Mouse (Mus musculus) heart, embryonic 14.5 days (tissue): ENCODE results near the gene Amn1. TPM values are rescaled to one million over a fixed set of nuclear protein-coding genes. Genes with fewer than 3 reads are reported as not detected.

Experiments used
- ATAC-seq: fragments of 200-750 bp; cut with Nextera tagmentation; 2 replicates; pipeline ENCODE4 v1.8.0; 2017; ENCODE audit warnings: low read depth, moderate TSS enrichment; ENCODE audit not compliant: insufficient number of reproducible peaks, insufficient read depth, low FRiP score
- H3K27ac ChIP-seq, 2 experiments: fragments of 200-500 bp in 1 of 2; fragments of 300-500 bp in 1 of 2; sonication (generic) in 1 of 2; replicated peaks in 1 of 2; 2 replicates each; pipeline ENCODE4 v1.5.1; 2012 to 2014; ENCODE audit warnings: low read depth in 2 of 2, low read length in 2 of 2, control low read depth in 1 of 2, mild to moderate bottlenecking in 1 of 2, mixed read lengths in 1 of 2; ENCODE audit not compliant: control insufficient read depth in 1 of 2, insufficient read depth in 1 of 2
- H3K27me3 ChIP-seq: fragments of 300-500 bp; sonication (generic); 2 replicates; pipeline ENCODE4 v1.6.1; 2014; ENCODE audit warnings: mild to moderate bottlenecking, low read length, control low read depth; ENCODE audit not compliant: control insufficient read depth, insufficient read depth
- H3K36me3 ChIP-seq: fragments of 300-500 bp; sonication (generic); 2 replicates; pipeline ENCODE4 v1.6.1; 2014; ENCODE audit warnings: mild to moderate bottlenecking, control low read depth, low read length, mixed read lengths; ENCODE audit not compliant: control insufficient read depth, insufficient read depth
- H3K4me1 ChIP-seq, 2 experiments: fragments of 200-500 bp in 1 of 2; fragments of 300-500 bp in 1 of 2; sonication (generic) in 1 of 2; 2 replicates each; pipeline ENCODE4 v1.6.1; 2012 to 2014; ENCODE audit warnings: low read length in 2 of 2, control low read depth in 1 of 2, mixed read lengths in 1 of 2; ENCODE audit not compliant: control insufficient read depth in 2 of 2, insufficient read depth in 2 of 2
- H3K4me2 ChIP-seq: fragments of 300-500 bp; sonication (generic); 2 replicates; pipeline ENCODE4 v1.6.1; 2014; ENCODE audit warnings: mild to moderate bottlenecking, low read length
- H3K4me3 ChIP-seq, 2 experiments: fragments of 200-500 bp in 1 of 2; fragments of 300-500 bp in 1 of 2; sonication (generic) in 1 of 2; 2 replicates each; pipeline ENCODE4 v1.5.1; 2012 to 2014; ENCODE audit warnings: low read length in 2 of 2, mild to moderate bottlenecking in 2 of 2, control low read depth in 1 of 2, low read depth in 1 of 2, moderate library complexity in 1 of 2; ENCODE audit not compliant: control insufficient read depth in 1 of 2, insufficient read depth in 1 of 2
- H3K9ac ChIP-seq: fragments of 300-500 bp; sonication (generic); 2 replicates; pipeline ENCODE4 v1.6.1; 2014; ENCODE audit warnings: mild to moderate bottlenecking, low read length
- H3K9me3 ChIP-seq: fragments of 300-500 bp; sonication (generic); 2 replicates; pipeline ENCODE4 v1.6.1; 2016; ENCODE audit warnings: low read length, control low read depth; ENCODE audit not compliant: control insufficient read depth
- WGBS: fragments of 180-500 bp; shearing (Covaris S2); extraction: QIAGEN DNeasy Blood & Tissue Kit; methylation state at CpG from one replicate; pipeline ENCODE4 v1.1.7; 2014; 5-methylcytosine and 5-hydroxymethylcytosine counted together
- polyA plus RNA-seq: library from polyadenylated mRNA; unstranded; fragments of >200 nt; fragmentation: Nextera tagmentation; extraction: Ambion mirVana; gene quantifications from 2 replicates; pipeline ENCODE4 v1.2.1, GENCODE M21; 2014

The Amn1 gene
- polyA plus RNA-seq, 1 experiment from 2014 or later, result 27.2 TPM

DNA sequence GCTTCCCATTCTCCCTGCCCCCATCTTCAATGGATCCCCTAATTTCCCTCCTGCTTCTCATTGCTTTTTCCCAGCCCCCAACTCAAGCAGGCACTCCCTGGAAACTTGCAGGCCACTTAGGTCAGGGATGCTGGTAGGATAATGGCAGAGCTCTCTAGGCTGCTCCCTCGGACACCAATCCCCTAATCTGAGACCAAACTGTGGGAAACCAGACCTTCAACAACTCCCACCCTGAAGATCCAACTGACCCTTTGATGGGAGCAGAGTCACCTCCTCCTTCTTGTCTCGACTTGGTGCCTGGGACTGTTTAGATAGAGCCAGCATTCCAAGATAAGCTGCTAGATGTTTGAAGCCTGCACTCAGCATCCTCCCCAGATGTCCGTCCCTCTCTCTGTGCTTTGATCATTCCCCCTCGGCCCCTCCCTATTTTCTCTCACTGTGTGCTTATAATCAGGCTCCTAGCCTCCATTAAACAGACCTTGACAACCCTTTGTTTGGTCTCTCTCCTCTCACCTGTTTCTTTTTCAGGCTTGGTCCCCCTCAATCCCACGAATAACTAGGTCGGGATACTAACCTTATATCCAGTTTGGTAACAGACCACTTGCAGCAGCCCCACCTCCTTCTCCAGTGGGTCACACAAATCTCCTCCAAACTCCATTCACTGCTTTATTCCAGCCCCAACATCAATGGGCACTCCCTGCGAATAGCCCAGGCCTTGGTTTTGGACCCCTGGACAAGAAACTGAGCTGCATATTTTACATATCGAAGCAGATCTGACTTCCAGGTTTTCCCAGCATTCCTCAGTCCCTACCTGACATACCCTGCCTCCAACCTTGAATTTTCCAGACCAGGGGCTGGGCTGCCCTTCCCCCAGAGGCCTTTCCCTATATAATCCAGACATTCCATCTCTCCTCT, 34.1 kb downstream of the Amn1 start:
- ATAC-seq, result no peak
- Histone ChIP-seq H3K4me2 (no peak overlapping the region), H3K36me3 (peaks cover 34% of the 10 kb centered on the region), H3K4me1 (peaks cover 7 to 14% of the 10 kb centered on the region in 2 experiments; a peak in 3 of 4 replicates), H3K9me3 (no peaks in the 10 kb centered on the region), H3K4me3 (no peak overlapping the region), H3K27ac (no peak overlapping the region), H3K9ac (no peak overlapping the region), H3K27me3 (no peaks in the 10 kb centered on the region)
- WGBS, result 16% methylated on average over 8 of the region's 8 CpGs

DNA sequence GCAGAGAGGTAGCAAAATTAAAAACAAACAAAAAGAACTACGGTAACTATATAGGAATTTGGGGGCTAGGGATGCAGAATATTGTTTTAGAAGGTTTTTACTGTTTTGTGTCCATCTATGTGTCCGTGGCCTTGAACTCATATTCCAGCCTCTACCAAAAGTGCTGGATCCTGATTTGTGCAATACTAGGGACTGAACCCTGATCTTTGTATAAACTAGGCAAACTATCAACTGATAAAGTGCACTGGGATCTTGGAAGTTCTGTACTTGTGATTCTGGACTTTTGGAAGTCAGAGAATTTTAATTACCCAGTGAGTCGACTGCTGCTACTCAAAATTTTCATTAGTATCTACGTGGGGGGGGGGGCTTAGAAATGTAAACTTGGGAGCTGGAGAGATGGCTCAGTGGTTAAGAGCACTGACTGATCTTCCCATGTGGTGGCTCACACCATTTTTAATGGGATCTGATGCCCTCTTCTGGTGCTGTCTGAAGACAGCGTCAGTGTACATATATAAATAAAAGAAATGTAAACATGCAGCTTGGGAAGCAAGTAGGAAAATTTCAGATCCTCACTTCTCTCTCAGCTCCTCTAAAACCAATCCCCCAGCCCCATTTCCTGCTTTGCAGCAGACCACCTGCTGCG, 34.9 kb downstream of the Amn1 start:
- Histone ChIP-seq H3K4me3 (no peak overlapping the region), H3K9ac (no peak overlapping the region), H3K9me3 (no peaks in the 10 kb centered on the region), H3K27me3 (no peaks in the 10 kb centered on the region), H3K4me2 (no peak overlapping the region), H3K27ac (no peak overlapping the region), H3K4me1 (peaks cover 7 to 14% of the 10 kb centered on the region in 2 experiments; a peak in 3 of 4 replicates), H3K36me3 (peaks cover 27% of the 10 kb centered on the region)
- ATAC-seq, result no peak
- WGBS, result 33% methylated on average over 6 of the region's 6 CpGs

DNA sequence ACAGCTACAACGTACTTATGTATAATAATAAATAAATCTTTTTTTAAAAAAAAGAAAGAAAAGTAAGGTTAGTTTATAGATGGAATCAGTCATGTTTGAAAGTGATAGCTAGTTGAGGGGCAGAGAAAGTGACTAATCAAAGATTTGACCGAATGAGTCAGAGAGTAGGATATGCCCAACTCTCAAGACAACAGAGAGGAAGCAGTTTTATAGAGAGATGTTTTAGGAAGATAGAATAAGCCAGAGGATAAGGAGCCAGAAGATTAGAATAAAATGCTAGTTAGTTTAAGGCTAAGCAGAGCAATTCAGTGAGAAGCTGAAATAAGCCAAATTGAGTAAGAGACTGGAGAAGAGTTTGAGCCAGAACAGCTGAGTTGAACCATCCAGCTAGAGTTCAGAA, 36.4 kb downstream of the Amn1 start:
- Histone ChIP-seq H3K9ac (no peak overlapping the region), H3K27me3 (no peaks in the 10 kb centered on the region), H3K4me2 (no peak overlapping the region), H3K9me3 (no peaks in the 10 kb centered on the region), H3K4me3 (no peak overlapping the region), H3K36me3 (peaks cover 16% of the 10 kb centered on the region), H3K4me1 (peaks cover 7 to 14% of the 10 kb centered on the region in 2 experiments; a peak in 3 of 4 replicates), H3K27ac (no peak overlapping the region)
- WGBS, result 87% methylated on average over 2 of the region's 2 CpGs
- ATAC-seq, result no peak

DNA sequence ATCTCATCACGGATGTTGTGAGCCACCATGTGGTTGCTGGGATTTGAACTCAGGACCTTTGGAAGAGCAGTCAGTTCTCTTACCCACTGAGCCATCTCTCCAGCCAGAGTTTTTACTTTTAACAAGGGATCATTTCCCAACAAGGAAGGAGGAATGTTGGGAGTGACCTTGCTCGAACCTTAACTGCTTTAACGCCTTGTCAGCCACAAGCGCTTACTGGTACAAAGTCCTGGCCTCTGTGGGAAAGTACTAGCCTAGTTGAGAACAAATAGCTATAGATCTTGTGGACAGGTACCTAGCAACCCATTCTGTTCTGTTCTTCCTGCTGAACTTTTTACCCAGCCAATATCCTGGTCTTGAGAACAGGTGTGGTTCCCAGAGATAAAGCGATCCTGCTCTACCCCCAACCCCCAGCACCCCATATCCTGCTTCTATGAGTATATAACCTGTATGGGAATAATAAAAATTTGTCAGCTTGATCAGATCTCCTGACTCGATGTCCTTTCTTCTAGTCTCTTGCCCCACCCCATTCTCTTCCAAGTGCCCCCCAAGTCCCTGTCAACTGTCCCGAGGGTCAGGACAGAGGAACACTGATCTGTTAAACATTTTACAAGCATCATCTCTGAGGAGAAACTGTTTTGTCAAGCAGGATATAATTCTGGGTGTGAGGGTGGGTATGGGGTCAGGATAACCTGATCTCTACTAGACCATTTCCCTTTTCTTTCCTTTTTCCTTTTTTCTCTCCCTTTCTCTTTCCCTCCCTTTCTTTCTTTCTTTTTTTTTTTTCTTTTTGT, 39.9 kb downstream of the Amn1 start:
- no peak overlapping the region for H3K9ac ChIP-seq
- H3K27me3 ChIP-seq, result no peaks in the 10 kb centered on the region
- no peak overlapping the region for H3K27ac ChIP-seq
- no peak overlapping the region for H3K4me3 ChIP-seq
- no peaks in the 10 kb centered on the region for H3K9me3 ChIP-seq
- H3K36me3 ChIP-seq, result peaks cover 14% of the 10 kb centered on the region
- H3K4me1 ChIP-seq, result peaks cover 0 to 4% of the 10 kb centered on the region in 2 experiments; a peak in 1 of 4 replicates
- no peak for ATAC-seq
- WGBS, result 84% methylated on average over 7 of the region's 7 CpGs
- no peak overlapping the region for H3K4me2 ChIP-seq

DNA sequence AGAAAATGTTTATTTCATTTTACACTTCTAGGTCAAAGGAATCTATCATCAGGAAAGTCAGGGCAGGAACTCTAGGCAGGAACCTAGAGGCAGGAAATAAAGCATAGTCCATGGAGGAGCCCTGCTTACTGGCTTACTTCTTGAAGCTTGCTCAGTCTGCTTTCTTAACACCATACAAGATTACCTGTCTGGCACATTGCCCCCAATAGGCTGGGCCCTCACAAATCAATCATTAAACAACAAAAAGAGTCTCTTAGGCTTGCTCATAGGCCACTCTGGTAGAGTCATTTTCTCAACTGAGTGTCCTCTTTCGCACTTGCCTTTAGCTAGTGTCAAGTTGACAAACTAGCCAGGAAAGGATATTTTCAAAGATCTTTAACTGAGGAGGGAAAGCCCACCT, 43.4 kb downstream of the Amn1 start:
- Histone ChIP-seq H3K4me1 (peaks cover 0 to 6% of the 10 kb centered on the region in 2 experiments; a peak in 2 of 4 replicates), H3K9me3 (no peaks in the 10 kb centered on the region), H3K4me3 (no peak overlapping the region), H3K27ac (no peak overlapping the region), H3K36me3 (peaks cover 13% of the 10 kb centered on the region), H3K4me2 (no peak overlapping the region), H3K27me3 (no peaks in the 10 kb centered on the region), H3K9ac (no peak overlapping the region)
- WGBS, result 100% methylated on average over 1 of the region's 1 CpGs
- no peak for ATAC-seq

DNA sequence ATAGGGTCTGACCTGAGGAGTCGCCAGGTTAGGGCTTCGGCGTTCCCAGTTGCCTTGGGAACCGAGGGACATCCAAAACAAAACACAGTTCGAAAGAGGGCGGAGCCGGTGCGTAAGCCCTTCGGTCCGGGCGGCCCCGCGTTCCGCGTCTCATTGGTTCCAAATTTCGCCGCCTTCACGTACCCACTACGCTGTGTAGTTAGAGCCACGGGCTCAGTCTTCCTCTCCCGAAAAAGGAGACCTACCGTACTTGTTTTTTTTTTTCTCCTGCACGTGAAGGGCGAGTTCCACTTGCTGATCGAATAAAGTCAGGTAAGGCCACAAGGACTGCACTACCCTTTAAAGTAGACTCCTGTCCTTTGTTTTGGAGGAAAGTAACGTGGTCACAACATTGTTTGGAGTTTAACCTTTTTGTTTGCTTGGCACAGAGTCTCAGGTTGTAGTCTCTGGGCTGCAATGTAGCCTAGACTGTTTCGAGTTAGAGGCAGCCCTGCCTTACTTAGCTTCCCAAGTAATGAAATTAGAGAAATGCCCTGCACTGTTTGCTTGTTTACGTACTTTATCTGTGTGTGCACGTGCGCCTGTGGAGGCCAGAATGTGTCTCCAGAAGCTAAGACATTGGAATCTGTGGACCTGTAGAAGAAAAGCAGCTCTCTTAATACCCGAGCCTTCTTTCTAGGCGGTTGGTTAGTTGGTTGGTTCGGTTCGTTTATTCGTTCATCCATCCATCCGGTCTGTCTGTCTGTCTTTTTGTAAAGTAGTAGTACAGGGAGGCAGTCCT, 46.9 kb downstream of the Amn1 start:
- no peaks in the 10 kb centered on the region for H3K27me3 ChIP-seq
- peak overlapping the region; percentile 57 to 74 for H3K4me3 ChIP-seq
- peak overlapping the region; percentile 69 for H3K4me2 ChIP-seq
- 3% methylated on average over 36 of the region's 36 CpGs for WGBS
- peaks cover 0 to 6% of the 10 kb centered on the region in 2 experiments; a peak in 2 of 4 replicates for H3K4me1 ChIP-seq
- H3K9ac ChIP-seq, result peak overlapping the region; percentile 80
- H3K36me3 ChIP-seq, result peaks cover 11% of the 10 kb centered on the region
- no peaks in the 10 kb centered on the region for H3K9me3 ChIP-seq
- peak; percentile 90 for ATAC-seq
- peak overlapping the region; percentile 49 to 80; a peak in 3 of 4 replicates for H3K27ac ChIP-seq

DNA sequence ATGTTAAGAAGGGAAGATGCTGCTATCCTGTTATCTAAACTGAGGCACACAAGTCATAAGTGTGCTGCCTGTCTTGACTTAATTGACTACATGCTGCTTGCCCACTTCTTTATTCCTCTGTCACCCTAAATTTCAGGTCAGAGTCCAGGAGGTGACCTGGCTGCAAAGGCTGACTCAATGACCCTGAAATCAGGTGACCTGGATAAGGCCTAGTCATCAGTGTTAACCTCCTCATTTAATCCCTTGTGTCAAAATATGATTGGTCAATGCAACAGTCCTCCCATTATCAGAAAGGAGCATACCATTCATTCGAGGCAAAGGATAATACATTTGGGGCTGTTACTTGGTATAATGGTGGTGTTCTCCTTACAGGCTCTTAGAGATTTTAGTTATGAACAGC, 49.0 kb downstream of the Amn1 start, which contains the start of gene Etfbkmt:
Etfbkmt (plus strand) TSS at position 379 of the 400 bp plus-strand sequence.
- no peak within 1 kb of the TSS for H3K27ac ChIP-seq
- H3K9me3 ChIP-seq, result no peaks in the 10 kb centered on the region
- peaks cover 4 to 12% of the 10 kb centered on the region in 2 experiments for H3K4me1 ChIP-seq
- H3K27me3 ChIP-seq, result no peaks in the 10 kb centered on the region
- no peak within 1 kb of the TSS for H3K4me2 ChIP-seq
- 65% methylated on average over 1 of the region's 1 CpGs for WGBS
- H3K4me3 ChIP-seq, result no peak within 1 kb of the TSS
- H3K36me3 ChIP-seq, result peaks cover 3% of the 10 kb centered on the region
- H3K9ac ChIP-seq, result no peak within 1 kb of the TSS
- ATAC-seq, result no peak
